Mouse (Mus musculus) cerebellum, adult 2 months (tissue): ENCODE data around the gene Thap3. TPM values are rescaled to one million over a fixed set of nuclear protein-coding genes. Genes with fewer than 3 reads are reported as not detected.

ENCODE experiments used
- DNase-seq, 2 experiments: peaks; one replicate each; pipeline ENCODE4 v3.0.0; 2021
- H3K27ac ChIP-seq: fragments of 200-500 bp; 2 replicates; pipeline ENCODE4 v1.5.1; 2012; ENCODE audit warnings: low read length, control low read depth, inconsistent platforms; ENCODE audit not compliant: insufficient read depth
- H3K27me3 ChIP-seq: fragments of 200-500 bp; 2 replicates; pipeline ENCODE4 v1.6.1; 2012; ENCODE audit warnings: inconsistent platforms, mild to moderate bottlenecking, low read length, moderate library complexity; ENCODE audit not compliant: control insufficient read depth, insufficient read depth
- H3K4me1 ChIP-seq: fragments of 200-500 bp; 2 replicates; pipeline ENCODE4 v1.6.1; 2011; ENCODE audit warnings: low read length; ENCODE audit not compliant: control insufficient read depth, insufficient read depth
- H3K4me3 ChIP-seq: fragments of 200-500 bp; replicated peaks from 2 replicates; pipeline ENCODE3; 2011; ENCODE audit warnings: mild to moderate bottlenecking, low read depth, low read length, control low read depth; ENCODE audit not compliant: insufficient read depth
- CTCF ChIP-seq: fragments of 200-500 bp; IDR thresholded peaks from 2 replicates; pipeline ENCODE4 v1.5.1; 2011; ENCODE audit warnings: low read depth, mild to moderate bottlenecking, control low read depth, low read length, moderate library complexity, borderline replicate concordance; ENCODE audit not compliant: insufficient read depth
- POLR2A ChIP-seq: fragments of 200-500 bp; IDR thresholded peaks from 2 replicates; pipeline ENCODE4 v1.6.1; 2011; ENCODE audit warnings: low read length, control low read depth, borderline replicate concordance; ENCODE audit not compliant: insufficient read depth
- WGBS: fragments of 180-500 bp; shearing (Covaris S2); methylation state at CpG from one replicate; pipeline ENCODE4 v1.1.7; 2018; 5-methylcytosine and 5-hydroxymethylcytosine counted together
- polyA plus RNA-seq: library from polyadenylated mRNA; depleted of rRNA; stranded (reverse); fragments of >200 nt; gene quantifications from 2 replicates; pipeline ENCODE4 v1.2.3, GENCODE M21; 2012

The Thap3 gene
- polyA plus RNA-seq, 1 experiment, result 42.7 TPM

DNA sequence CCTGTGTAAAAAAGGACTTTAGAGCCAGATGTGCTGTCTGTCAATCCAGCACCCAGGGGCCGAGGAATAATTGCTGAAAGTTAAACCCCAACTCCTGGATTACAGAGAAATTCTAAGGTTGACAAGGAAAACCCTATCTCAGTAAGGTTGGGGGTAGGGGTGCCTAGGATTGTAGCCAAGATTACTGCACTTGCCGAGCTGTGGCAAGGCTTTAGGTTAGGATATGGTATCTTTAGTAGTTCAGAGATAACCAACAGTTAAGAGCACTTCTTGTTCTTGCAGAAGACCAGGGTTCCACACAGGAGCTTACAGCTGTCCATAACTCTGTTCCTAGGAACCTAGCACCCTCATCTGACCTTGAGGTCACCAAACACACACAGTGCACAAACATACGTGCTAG lies 8.9 kb upstream of the Thap3 start:
- Histone ChIP-seq H3K27me3 (no peaks in the 10 kb centered on the region), H3K27ac (no peak overlapping the region), H3K4me1 (no peaks in the 10 kb centered on the region; the same call in 1 of the 2 replicates), H3K4me3 (no peak overlapping the region)
- TF ChIP-seq POLR2A, result no peak
- no peak for TF ChIP-seq CTCF
- 81% methylated on average over 3 of the region's 3 CpGs for WGBS
- DNase-seq, result no peak

DNA sequence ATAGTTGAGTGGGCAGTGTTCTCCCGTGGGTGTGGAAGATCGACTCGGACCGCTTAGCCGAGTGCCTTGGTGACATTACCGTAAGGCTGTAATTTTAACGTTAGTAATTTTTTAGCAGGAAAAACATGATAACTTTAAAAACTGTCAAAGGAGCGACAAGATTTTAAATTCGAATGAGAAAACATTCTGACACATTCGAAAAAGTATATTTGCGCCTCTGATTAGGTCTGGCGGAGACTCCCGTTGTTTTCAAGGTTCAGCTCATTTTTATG lies 8.1 kb upstream of the Thap3 start:
- no peaks in the 10 kb centered on the region for H3K27me3 ChIP-seq
- no peaks in the 10 kb centered on the region for H3K4me1 ChIP-seq
- H3K27ac ChIP-seq, result peak overlapping the region; percentile 98
- peak overlapping the region; percentile 99 for H3K4me3 ChIP-seq
- TF ChIP-seq CTCF (no peak), POLR2A (no peak)
- WGBS, result 2% methylated on average over 13 of the region's 13 CpGs
- no peak for DNase-seq

DNA sequence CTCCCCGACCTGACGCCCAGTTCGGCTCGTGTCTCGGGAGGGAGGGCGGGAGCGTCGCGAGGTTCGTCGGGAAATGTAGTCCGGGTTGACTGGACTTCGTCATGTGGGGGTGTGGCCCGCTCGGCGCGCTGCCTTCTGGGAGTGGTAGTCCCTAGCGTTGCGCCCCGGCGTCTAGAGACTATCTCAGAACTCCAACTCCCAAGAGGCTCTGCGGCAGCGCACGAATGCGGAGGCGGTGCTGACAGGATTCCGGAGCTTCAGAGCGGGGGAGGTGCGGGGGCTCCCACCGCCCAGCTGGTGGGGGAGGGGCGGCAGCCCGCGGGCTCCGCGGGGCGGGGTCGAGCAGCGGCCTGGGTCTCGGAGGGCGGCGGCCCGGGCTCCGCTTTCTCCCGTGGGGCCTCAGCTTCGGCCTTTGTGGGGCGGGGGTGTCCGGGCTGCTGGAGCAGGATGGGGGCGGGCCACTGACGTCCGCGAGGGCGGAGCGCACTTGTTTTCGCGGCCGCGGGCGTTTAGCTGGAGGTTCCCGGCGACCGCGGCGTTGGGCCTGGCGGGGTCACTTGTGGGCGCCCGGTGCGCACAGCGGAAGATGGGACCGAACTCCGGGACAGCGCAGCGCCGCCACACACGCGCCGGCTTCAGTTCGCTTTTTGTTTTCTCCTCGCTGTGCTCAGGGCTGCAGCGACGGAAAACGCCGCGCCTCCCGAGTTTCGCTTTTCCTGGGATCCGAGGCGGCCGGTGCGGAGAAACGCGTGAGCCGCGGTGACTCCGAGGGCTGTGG lies 7.6 kb upstream of the Thap3 start, which contains the start of gene Phf13:
Phf13 (minus strand) TSS at position 86 of the 778 bp plus-strand sequence.
- Histone ChIP-seq H3K4me1 (no peaks in the 10 kb centered on the region), H3K4me3 (peak within 1 kb of the TSS; percentile 99), H3K27ac (peak within 1 kb of the TSS; percentile 98), H3K27me3 (no peaks in the 10 kb centered on the region)
- under 1% methylated on average over 94 of the region's 94 CpGs for WGBS
- DNase-seq, result peak; percentile 99
- TF ChIP-seq CTCF (no peak), POLR2A (peak; percentile 52; the same call in 1 of the 2 replicates)

DNA sequence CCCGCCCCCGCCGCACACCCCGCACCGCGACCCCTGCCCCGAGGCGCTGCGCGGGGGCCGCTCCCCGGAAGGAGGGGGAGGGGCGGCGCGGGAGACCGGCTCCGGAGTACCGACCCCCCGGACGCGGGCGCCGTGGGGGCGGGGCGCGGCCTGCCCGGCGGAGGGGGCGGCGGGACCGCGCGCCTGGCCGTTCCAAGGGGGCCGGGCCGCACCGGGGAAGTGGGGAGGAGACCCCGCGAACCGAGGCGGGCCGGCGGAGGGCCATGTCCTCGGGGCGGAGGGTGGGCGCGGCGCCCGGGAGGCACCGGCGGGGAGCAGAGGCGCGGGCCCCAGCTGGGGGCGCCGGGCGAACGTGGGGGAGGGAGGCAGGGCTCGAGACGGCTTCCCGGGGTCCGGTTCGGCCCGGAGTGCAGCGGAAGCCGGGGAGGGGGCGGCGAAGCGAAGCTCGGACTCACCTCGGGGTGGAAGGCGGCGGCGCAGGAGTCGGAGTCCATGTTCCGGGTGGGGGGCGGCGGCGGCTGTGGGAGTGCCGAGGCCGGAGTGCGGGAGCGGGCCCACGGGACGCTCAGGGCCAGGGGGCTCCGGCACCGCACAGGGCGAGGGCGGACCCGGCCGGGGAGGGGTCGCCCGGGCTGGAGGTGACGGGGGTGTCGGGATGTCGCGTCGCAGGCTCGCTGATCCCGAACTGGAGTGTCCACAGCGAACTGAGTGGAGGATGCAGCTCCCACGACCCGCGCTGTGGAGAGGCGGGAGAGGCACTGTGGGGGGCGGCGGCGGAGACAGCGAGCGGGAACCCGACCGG lies 6.8 kb upstream of the Thap3 start:
- DNase-seq, result no peak
- under 1% methylated on average over 82 of the region's 111 CpGs for WGBS
- Histone ChIP-seq H3K27ac (no peak overlapping the region), H3K27me3 (no peaks in the 10 kb centered on the region), H3K4me1 (no peaks in the 10 kb centered on the region), H3K4me3 (peak overlapping the region; percentile 64)
- TF ChIP-seq POLR2A (no peak), CTCF (no peak)

DNA sequence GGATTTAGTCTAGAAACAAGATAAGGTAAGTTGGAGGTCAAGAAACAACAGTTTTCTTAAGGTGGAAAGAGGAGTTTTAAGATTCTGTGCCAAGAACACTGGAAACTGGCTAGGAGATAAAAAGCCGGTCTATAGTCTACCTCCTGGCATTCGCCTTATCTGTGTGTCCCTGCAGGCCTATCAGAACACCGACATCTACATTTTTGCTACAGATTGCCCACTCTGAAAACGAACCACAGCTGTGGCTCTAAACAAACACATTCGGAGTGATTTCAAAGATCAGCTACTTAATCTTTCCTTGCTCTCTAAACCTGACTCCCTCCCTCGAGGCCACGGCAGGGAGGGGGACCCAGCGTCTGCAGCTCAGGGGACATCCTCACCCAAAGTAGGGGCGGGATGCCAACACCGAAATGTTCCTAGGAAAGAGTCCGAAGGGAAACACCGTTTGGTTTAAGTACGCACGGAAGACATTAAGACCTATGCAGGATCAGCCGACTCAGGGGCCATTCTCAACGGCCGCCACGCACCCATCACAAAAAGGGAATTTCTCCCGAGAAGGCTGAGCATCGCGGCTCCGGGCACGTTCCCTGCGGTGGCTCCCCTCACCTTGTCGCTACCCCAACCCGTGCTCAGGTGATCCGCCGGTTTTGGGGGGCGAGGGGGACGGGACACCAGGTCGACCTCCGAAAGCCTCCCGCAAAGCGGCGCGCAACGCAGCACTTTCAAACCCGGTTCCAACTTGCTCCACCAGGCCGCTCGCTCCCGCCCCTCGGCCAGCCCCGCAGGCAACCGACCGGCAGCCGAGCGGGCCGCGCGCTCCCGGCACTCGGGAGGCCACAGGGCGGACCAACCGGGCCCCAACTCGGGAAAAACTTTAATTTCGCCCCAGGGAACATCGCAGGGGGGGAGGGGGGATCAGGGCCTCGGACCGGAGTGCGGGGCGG lies 5.7 kb upstream of the Thap3 start:
- Histone ChIP-seq H3K27ac (no peak overlapping the region), H3K27me3 (no peaks in the 10 kb centered on the region), H3K4me3 (peak overlapping the region; percentile 56), H3K4me1 (no peaks in the 10 kb centered on the region)
- 4% methylated on average over 61 of the region's 61 CpGs for WGBS
- DNase-seq, result peak; percentile 55 to 58
- TF ChIP-seq CTCF (no peak), POLR2A (no peak)

- H3K27me3 ChIP-seq, result no peaks in the 10 kb centered on the region
- 78% methylated on average over 6 of the region's 6 CpGs for WGBS
- TF ChIP-seq CTCF, result no peak
- no peak for TF ChIP-seq POLR2A
- no peak overlapping the region for H3K27ac ChIP-seq
- no peak overlapping the region for H3K4me3 ChIP-seq
- no peak for DNase-seq
- no peaks in the 10 kb centered on the region for H3K4me1 ChIP-seq
Measured at GRCm38 (mm10) chr4:151993035-151993434, 4.2 kb upstream of the Thap3 start.

DNA sequence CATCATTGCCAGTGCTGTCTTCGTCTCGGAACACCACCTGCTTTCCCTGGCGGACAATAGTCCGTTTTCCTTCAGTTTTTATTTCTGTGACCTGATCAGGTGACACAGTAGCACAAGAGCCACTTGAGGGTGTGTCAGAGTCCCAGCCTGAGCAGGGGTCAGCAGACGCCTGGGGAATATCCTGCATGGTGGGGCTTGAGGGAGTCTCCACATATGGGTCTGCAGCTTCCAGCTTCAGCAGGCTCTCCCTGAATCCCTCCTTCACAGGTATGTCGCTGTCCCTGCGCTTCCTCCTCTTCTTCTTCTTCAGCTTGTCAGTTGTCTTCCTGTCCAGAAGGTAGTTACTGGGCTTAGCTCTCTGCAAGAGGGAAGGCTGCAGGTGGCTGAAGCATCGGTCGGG lies 3.3 kb upstream of the Thap3 start:
- DNase-seq, result no peak
- TF ChIP-seq POLR2A (no peak), CTCF (no peak)
- Histone ChIP-seq H3K27me3 (no peaks in the 10 kb centered on the region), H3K4me1 (peaks cover 1% of the 10 kb centered on the region; the same call in 1 of the 2 replicates), H3K27ac (no peak overlapping the region), H3K4me3 (no peak overlapping the region)
- WGBS, result 90% methylated on average over 9 of the region's 9 CpGs

GRCm38 (mm10) chr4:151989110-151989488 lies 302 bp upstream of the Thap3 start:
- no peak for TF ChIP-seq POLR2A
- no peak for TF ChIP-seq CTCF
- DNase-seq, result no peak
- H3K4me3 ChIP-seq, result peak overlapping the region; percentile 77
- no peaks in the 10 kb centered on the region for H3K27me3 ChIP-seq
- H3K27ac ChIP-seq, result no peak overlapping the region
- H3K4me1 ChIP-seq, result peaks cover 18% of the 10 kb centered on the region
- 35% methylated on average over 6 of the region's 6 CpGs for WGBS
